Mouse (Mus musculus) hindbrain, embryonic 15.5 days (tissue): Measurements from ENCODE around the gene Plekhf1. TPM values are rescaled to one million over a fixed set of nuclear protein-coding genes. Genes with fewer than 3 reads are reported as not detected.

Source experiments
- ATAC-seq: fragments of 200-750 bp; cut with Nextera tagmentation; 2 replicates; pipeline ENCODE4 v1.8.0; 2017; ENCODE audit warnings: low read depth, moderate number of reproducible peaks, moderate TSS enrichment; ENCODE audit not compliant: low FRiP score
- H3K27ac ChIP-seq: fragments of 300-500 bp; sonication (generic); replicated peaks from 2 replicates; pipeline ENCODE4 v1.5.1; 2015; ENCODE audit warnings: mild to moderate bottlenecking, inconsistent platforms
- H3K27me3 ChIP-seq: fragments of 300-500 bp; sonication (generic); 2 replicates; pipeline ENCODE4 v1.6.1; 2015; ENCODE audit warnings: control low read depth, inconsistent platforms
- H3K36me3 ChIP-seq: fragments of 300-500 bp; sonication (generic); 2 replicates; pipeline ENCODE4 v1.6.1; 2015; ENCODE audit warnings: control low read depth, inconsistent platforms
- H3K4me1 ChIP-seq: fragments of 300-500 bp; sonication (generic); replicated peaks from 2 replicates; pipeline ENCODE4 v1.6.1; 2015; ENCODE audit warnings: control low read depth, inconsistent platforms
- H3K4me2 ChIP-seq: fragments of 300-500 bp; sonication (generic); 2 replicates; pipeline ENCODE4 v1.6.1; 2015; ENCODE audit warnings: moderate library complexity, mild to moderate bottlenecking, inconsistent platforms
- H3K4me3 ChIP-seq: fragments of 300-500 bp; sonication (generic); 2 replicates; pipeline ENCODE4 v1.5.1; 2015; ENCODE audit warnings: mild to moderate bottlenecking, inconsistent platforms
- H3K9ac ChIP-seq: fragments of 300-500 bp; sonication (generic); 2 replicates; pipeline ENCODE4 v1.6.1; 2015; ENCODE audit warnings: inconsistent platforms
- H3K9me3 ChIP-seq: fragments of 300-500 bp; sonication (generic); 2 replicates; pipeline ENCODE4 v1.6.1; 2016; ENCODE audit warnings: control low read depth, inconsistent platforms
- WGBS: fragments of 180-500 bp; shearing (Covaris S2); methylation state at CpG from one replicate; pipeline ENCODE4 v1.1.7; 2015; 5-methylcytosine and 5-hydroxymethylcytosine counted together
- polyA plus RNA-seq: library from polyadenylated mRNA; unstranded; fragments of >200 nt; fragmentation: Nextera tagmentation; extraction: Ambion mirVana; gene quantifications from 2 replicates; pipeline ENCODE4 v1.2.1, GENCODE M21; 2015

Plekhf1 gene
- polyA plus RNA-seq, 1 experiment from 2014 or later = 0.88 TPM

- H3K36me3 ChIP-seq = no peaks in the 10 kb centered on the region
- no peak overlapping the region for H3K9ac ChIP-seq
- H3K27ac ChIP-seq = no peak overlapping the region
- no peak overlapping the region for H3K4me2 ChIP-seq
- H3K9me3 ChIP-seq = no peaks in the 10 kb centered on the region
- H3K27me3 ChIP-seq = no peaks in the 10 kb centered on the region
- WGBS = 53% methylated on average over 11 of the region's 11 CpGs
- no peaks in the 10 kb centered on the region for H3K4me1 ChIP-seq
- ATAC-seq = no peak
- H3K4me3 ChIP-seq = no peak overlapping the region
These were observed 8.7 kb upstream of the Plekhf1 start for GRCm38 (mm10) chr7:38236400-38237105.

DNA sequence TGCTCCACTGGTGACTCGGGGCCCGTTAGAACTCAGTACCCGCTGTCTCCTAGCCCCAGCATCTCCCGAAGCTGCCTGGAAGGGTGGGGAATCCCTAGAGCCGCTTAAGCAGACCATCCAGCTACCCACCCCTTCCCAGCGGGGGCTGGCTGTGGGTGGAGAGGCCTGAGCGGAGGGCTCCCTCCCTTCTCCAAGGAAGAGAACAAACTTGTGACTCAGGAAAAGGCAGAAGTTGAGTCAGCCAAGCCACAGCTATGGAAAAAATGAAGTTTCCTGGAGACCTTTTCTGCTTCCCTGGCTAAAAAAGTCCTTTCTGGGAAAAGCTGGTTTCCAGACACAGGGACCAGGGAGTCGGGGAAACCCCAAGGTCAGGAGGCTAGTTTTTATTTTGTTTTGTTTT is 2.5 kb upstream of the Plekhf1 start:
- Histone ChIP-seq H3K4me1 (peaks cover 12% of the 10 kb centered on the region), H3K9ac (no peak overlapping the region), H3K27me3 (peaks cover 16% of the 10 kb centered on the region; the same call in 1 of the 2 replicates), H3K27ac (no peak overlapping the region), H3K4me2 (no peak overlapping the region), H3K36me3 (no peaks in the 10 kb centered on the region), H3K4me3 (no peak overlapping the region), H3K9me3 (no peaks in the 10 kb centered on the region)
- no peak for ATAC-seq
- WGBS = 17% methylated on average over 8 of the region's 8 CpGs

- Histone ChIP-seq H3K4me2 (peak overlapping the region; percentile 85), H3K4me3 (peak overlapping the region; percentile 49), H3K27ac (no peak overlapping the region), H3K9me3 (no peaks in the 10 kb centered on the region), H3K9ac (0 out of 2 replicates have a peak overlapping the region, but pooled peaks have one; percentile 26), H3K27me3 (peaks cover 16% of the 10 kb centered on the region; the same call in 1 of the 2 replicates), H3K4me1 (peaks cover 12% of the 10 kb centered on the region), H3K36me3 (no peaks in the 10 kb centered on the region)
- WGBS = 25% methylated on average over 8 of the region's 8 CpGs
- no peak for ATAC-seq
These were observed 513 bp upstream of the Plekhf1 start for GRCm38 (mm10) chr7:38228329-38228728.

GRCm38 (mm10) chr7:38227181-38227899 is 476 bp downstream of the Plekhf1 start:
- WGBS = 0% methylated on average over 25 of the region's 25 CpGs
- no peak overlapping the region for H3K27ac ChIP-seq
- ATAC-seq = peak; percentile 63; the same call in 1 of the 2 replicates

GRCm38 (mm10) chr7:38226226-38226625 is 1.6 kb downstream of the Plekhf1 start:
- Histone ChIP-seq H3K4me3 (no peak overlapping the region), H3K9me3 (no peaks in the 10 kb centered on the region), H3K4me2 (peak overlapping the region; percentile 85; the same call in 1 of the 2 replicates), H3K36me3 (no peaks in the 10 kb centered on the region), H3K27ac (no peak overlapping the region), H3K27me3 (peaks cover 16% of the 10 kb centered on the region; the same call in 1 of the 2 replicates), H3K4me1 (peaks cover 12% of the 10 kb centered on the region), H3K9ac (no peak overlapping the region)
- ATAC-seq = no peak
- 89% methylated on average over 2 of the region's 2 CpGs for WGBS

More at GRCm38 (mm10) chr7:38227181-38227899, 476 bp downstream of the Plekhf1 start:
- H3K27me3 ChIP-seq = peaks cover 16% of the 10 kb centered on the region; the same call in 1 of the 2 replicates
- H3K9me3 ChIP-seq = no peaks in the 10 kb centered on the region
- peak overlapping the region; percentile 85 for H3K4me2 ChIP-seq
- peak overlapping the region; percentile 26 for H3K9ac ChIP-seq
- H3K36me3 ChIP-seq = no peaks in the 10 kb centered on the region
- H3K4me1 ChIP-seq = peaks cover 12% of the 10 kb centered on the region
- H3K4me3 ChIP-seq = peak overlapping the region; percentile 49

- 86% methylated on average over 13 of the region's 13 CpGs for WGBS
- Histone ChIP-seq H3K27me3 (peaks cover 16% of the 10 kb centered on the region; the same call in 1 of the 2 replicates), H3K9ac (no peak overlapping the region), H3K4me2 (no peak overlapping the region), H3K4me1 (peaks cover 12% of the 10 kb centered on the region), H3K9me3 (no peaks in the 10 kb centered on the region), H3K36me3 (no peaks in the 10 kb centered on the region), H3K27ac (no peak overlapping the region), H3K4me3 (no peak overlapping the region)
- no peak for ATAC-seq
These were observed 3.0 kb downstream of the Plekhf1 start for GRCm38 (mm10) chr7:38224577-38225369.

DNA sequence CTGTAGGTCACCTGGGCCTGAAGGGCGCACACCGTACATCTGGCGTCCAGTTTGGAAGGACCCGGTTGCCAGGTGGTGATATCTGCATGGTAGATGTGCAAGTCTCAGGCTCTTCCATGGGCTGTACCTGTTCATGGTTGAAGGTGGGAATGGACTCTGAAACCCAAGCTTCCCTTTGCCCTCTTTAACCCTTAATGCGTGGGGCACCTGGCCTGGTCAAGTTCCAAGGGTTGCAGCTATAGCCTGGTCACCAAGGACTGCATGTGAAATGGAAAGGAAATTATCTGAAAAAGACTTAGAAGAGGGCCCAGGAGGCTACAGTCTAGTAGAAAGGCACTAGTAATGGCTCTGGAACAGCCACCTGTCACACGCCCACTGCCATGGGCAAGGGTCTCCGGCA is 7.0 kb downstream of the Plekhf1 start:
- H3K36me3 ChIP-seq = no peaks in the 10 kb centered on the region
- ATAC-seq = no peak
- no peaks in the 10 kb centered on the region for H3K27me3 ChIP-seq
- H3K27ac ChIP-seq = no peak overlapping the region
- no peak overlapping the region for H3K4me3 ChIP-seq
- no peak overlapping the region for H3K4me2 ChIP-seq
- 96% methylated on average over 7 of the region's 7 CpGs for WGBS
- no peaks in the 10 kb centered on the region for H3K9me3 ChIP-seq
- no peak overlapping the region for H3K9ac ChIP-seq
- 0 out of 2 replicates have a peak, but pooled peaks cover 6% of the 10 kb centered on the region for H3K4me1 ChIP-seq

DNA sequence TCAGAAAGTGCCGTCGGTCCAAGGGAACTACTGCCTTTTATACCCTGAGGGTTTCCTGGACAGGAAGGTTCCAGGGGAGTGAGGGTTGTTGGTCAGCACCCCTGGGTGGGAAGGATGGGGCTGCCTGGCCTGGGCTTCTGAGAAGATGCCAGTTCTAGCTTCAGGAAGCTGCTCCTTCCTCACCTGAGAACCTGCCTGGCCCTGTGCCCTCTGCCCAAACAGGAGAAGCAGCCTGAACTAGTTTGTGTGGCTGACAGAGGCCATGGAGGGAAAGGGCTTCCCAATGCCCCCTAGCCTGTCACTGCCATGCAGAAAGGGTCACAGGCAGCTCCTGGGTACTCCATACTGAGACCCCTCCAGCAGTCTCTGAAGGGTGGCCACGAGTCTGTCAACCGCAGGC is 8.3 kb downstream of the Plekhf1 start:
- Histone ChIP-seq H3K4me2 (no peak overlapping the region), H3K4me1 (0 out of 2 replicates have a peak, but pooled peaks cover 6% of the 10 kb centered on the region), H3K9me3 (no peaks in the 10 kb centered on the region), H3K27me3 (no peaks in the 10 kb centered on the region), H3K36me3 (no peaks in the 10 kb centered on the region), H3K9ac (no peak overlapping the region), H3K27ac (no peak overlapping the region), H3K4me3 (no peak overlapping the region)
- no peak for ATAC-seq
- WGBS = 93% methylated on average over 4 of the region's 4 CpGs

DNA sequence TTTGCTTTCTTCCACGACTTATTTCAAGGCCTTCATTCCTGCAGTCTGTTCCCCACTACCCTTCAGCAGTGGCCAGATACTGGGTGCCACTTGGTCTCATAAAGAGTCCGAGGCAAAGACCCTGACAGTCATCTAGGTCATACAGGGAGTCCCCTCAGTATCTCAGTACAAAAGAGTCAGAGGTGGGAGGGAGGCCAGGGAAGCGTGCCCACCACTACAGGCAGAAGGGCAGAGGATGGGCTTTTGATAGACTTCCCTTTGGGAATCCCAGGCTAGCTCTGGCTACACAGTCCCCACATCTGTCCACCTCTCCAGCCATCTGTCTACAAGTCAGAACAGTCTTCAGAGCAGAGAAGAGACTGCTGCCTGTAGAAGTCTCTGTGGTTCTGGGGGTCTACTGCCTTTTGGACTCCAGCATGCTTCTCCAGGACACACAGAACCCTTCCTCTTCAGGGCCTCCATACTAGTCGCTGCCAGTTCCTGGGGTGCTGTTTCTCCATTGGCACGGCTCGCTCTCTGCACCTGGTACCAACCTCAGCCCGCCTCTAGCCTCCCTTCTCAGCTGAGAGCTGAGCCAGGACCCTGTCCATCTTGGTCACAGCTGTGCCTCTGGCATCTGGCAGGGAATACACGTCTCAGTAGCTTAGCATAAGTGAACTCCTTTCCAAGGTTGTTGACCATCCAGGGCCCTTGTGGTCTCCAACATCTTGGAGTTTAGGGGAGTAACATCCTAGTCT is 9.0 kb downstream of the Plekhf1 start:
- WGBS = 78% methylated on average over 8 of the region's 8 CpGs
- no peaks in the 10 kb centered on the region for H3K27me3 ChIP-seq
- H3K4me1 ChIP-seq = 0 out of 2 replicates have a peak, but pooled peaks cover 6% of the 10 kb centered on the region
- no peak overlapping the region for H3K4me2 ChIP-seq
- H3K27ac ChIP-seq = no peak overlapping the region; the same call in 1 of the 2 replicates
- ATAC-seq = no peak
- H3K9me3 ChIP-seq = no peaks in the 10 kb centered on the region
- no peak overlapping the region for H3K4me3 ChIP-seq
- H3K36me3 ChIP-seq = no peaks in the 10 kb centered on the region
- H3K9ac ChIP-seq = no peak overlapping the region

DNA sequence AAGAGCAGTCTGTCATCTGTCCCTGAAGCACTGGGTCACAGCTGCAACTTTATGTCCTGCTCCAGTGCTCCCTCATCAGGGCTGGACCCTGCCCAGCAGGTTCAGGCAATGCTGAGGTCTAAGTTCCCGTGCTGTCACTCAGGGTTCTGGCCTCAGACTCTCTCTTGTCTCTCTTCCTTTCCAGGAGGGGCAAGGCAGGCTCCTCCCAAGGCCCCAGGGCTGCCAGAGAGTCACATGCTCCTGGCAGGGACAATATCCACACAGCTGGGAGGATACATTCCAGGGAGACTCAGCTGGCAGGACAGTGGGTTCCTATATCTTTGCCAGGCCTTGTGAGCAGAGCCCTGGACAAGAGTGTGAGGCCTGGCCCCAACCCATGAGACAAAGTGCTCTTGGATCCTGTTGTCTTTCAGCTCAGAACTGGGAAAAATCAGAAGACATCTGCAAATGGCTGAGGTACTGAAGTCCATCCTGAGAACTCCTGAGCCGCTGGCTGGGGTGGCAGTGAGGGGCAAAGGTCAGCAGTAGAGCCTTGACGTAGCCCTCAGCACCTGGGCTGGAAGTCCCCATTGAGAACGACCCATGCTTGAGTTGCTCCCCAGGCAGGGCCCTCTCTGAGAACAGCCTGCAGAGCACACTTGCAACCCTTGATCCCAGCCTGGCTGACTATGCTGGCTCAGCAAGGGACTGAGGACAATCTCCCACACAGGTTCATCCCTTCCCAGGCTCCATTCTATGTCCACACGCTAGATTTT is 10.2 kb downstream of the Plekhf1 start:
- no peak overlapping the region for H3K4me2 ChIP-seq
- peak; percentile 35; the same call in 1 of the 2 replicates for ATAC-seq
- no peaks in the 10 kb centered on the region for H3K36me3 ChIP-seq
- H3K9ac ChIP-seq = no peak overlapping the region
- H3K9me3 ChIP-seq = no peaks in the 10 kb centered on the region
- no peaks in the 10 kb centered on the region for H3K27me3 ChIP-seq
- H3K27ac ChIP-seq = no peak overlapping the region
- WGBS = 57% methylated on average over 5 of the region's 5 CpGs
- H3K4me3 ChIP-seq = no peak overlapping the region
- H3K4me1 ChIP-seq = 0 out of 2 replicates have a peak, but pooled peaks cover 6% of the 10 kb centered on the region
